Mouse (Mus musculus) urinary bladder, adult 2 months (tissue): ENCODE data around the gene Tenm4. TPM values are rescaled to one million over a fixed set of nuclear protein-coding genes. Genes with fewer than 3 reads are reported as not detected.

ENCODE experiments used
- DNase-seq: peaks from one replicate; pipeline ENCODE4 v3.0.0; 2022; ENCODE audit warnings: low spot score
- polyA plus RNA-seq: library from polyadenylated mRNA; depleted of rRNA; stranded (reverse); fragments of >200 nt; gene quantifications from 2 replicates; pipeline ENCODE4 v1.2.3, GENCODE M21; 2012

Tenm4 gene
- polyA plus RNA-seq, 1 experiment, result 0.65 TPM

DNA sequence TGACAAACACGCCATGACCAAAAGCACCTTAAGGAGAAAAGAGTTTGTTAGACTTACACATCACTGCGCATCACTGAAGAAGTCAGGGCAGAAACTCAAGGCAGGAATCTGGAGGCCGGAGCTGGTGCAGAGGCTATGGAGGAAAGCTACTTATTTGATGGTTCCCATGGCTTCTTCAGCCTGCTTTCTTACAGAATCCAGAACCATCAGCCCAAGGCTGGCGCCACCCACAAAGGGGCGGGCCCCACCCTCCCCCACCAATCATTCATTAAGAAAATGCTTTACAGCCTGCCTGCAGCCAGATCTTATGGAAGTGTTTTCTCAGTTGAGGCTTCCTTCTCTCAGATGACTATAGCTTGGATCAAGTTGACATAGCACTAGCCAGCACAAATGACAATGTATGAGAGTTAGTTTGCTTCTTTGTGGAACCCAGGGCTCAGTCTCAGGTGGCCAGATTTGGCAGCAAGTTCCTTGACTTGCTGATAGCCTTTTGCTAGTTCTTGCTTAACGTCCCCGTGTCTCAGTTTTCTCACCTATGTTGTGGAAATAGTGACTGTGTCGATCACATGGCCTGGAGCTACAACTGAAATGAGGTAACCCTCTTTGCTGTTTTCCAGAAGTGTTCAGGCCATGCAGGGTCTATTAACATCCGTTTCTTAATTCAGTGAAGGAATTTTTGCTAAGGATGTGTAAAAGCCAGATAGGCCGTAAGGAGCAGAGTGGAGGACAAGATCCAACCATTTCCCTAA lies 32.9 kb downstream of the Tenm4 start:
- DNase-seq, result no peak

DNA sequence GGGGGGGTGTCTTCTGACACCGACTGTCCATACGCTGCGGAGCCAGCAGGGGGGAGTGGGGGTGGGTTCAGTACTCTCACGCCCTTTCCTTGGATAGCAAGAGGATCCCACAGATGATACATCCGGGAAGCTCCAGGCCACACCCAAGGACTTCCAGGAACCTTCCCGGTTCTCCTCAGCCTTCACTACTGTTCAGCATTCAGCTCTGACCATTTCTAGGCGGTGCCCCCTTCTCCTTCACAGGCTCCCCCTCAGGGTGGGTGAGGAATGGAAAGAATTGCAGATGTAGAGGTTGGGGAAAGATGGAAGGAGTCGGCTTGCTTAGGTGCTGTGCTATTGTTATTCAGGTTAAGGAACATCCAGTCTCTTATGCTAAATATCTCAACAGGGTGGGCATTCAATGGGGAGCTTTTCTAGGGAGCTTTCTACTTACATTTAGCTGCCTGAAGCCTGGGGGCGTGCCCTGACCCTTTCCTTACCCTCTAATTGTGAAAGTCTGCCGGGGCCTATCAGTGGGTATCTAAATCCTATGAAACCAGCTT lies 33.8 kb downstream of the Tenm4 start:
- DNase-seq, result no peak

DNA sequence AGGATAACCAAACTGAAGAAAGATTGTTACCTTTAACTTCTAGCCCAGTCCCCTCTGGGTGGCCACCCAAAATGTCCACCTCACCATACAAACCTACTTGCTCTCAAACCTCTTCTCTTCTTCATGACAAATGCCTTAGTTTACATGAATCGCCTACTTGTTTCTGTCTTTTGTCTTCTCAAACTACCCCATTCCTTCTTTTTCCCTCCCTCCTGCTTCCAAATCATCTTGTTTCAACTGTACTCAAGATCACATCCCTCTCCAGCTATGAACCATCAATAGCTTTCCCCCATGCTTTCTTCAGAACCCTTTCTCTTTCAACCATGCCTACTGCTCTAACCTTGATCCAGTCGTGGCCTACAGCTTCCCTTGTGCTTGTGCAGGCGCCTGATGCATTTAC lies 36.0 kb downstream of the Tenm4 start:
- no peak for DNase-seq

GRCm38 (mm10) chr7:96209783-96210524 lies 38.9 kb downstream of the Tenm4 start:
- peak; percentile 48 for DNase-seq

DNA sequence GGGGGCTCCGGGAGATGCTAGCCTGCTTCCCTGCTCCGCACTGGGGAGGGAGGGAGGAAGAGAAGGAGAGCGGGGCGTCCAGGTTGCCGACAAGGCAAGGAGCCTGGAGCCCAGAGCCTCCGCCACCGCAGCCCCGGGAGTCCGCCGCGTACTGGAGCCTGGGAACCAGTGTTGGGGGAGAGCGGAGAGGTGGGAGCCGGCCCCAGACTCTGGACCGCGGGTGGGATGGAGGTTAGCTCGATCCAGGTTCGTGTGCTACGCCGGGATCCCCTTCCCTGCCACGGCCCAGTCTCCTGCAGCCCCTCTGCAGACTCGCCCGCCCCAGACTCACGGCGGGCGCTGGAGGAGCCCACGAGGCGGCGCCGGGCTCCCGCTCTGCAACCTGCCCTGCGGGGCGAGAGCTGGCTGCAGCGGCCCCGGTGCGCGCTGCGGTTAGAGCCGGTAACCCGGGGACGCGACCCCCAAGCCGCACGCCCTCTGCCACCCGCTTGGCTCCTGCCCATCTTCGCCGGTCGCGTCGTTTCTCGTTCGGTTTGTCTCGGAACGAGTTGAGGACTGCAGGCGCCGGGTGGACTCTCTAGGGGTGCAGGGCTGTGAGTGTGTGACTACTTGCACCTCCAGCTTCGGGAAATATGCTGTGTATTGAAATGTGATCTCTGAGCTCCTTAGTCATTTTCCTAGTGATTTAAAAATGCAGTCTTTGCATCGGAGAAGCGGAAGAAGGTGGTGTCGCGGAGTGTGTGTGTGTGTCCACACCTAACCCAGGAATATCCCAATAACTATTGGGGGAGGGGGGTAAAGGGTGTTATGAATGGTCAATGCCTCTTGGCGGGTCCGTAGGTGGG lies 39.7 kb downstream of the Tenm4 start:
- no peak for DNase-seq

GRCm38 (mm10) chr7:96211618-96212021 lies 40.6 kb downstream of the Tenm4 start:
- no peak for DNase-seq

GRCm38 (mm10) chr7:96212224-96212591 lies 41.2 kb downstream of the Tenm4 start:
- no peak for DNase-seq

DNA sequence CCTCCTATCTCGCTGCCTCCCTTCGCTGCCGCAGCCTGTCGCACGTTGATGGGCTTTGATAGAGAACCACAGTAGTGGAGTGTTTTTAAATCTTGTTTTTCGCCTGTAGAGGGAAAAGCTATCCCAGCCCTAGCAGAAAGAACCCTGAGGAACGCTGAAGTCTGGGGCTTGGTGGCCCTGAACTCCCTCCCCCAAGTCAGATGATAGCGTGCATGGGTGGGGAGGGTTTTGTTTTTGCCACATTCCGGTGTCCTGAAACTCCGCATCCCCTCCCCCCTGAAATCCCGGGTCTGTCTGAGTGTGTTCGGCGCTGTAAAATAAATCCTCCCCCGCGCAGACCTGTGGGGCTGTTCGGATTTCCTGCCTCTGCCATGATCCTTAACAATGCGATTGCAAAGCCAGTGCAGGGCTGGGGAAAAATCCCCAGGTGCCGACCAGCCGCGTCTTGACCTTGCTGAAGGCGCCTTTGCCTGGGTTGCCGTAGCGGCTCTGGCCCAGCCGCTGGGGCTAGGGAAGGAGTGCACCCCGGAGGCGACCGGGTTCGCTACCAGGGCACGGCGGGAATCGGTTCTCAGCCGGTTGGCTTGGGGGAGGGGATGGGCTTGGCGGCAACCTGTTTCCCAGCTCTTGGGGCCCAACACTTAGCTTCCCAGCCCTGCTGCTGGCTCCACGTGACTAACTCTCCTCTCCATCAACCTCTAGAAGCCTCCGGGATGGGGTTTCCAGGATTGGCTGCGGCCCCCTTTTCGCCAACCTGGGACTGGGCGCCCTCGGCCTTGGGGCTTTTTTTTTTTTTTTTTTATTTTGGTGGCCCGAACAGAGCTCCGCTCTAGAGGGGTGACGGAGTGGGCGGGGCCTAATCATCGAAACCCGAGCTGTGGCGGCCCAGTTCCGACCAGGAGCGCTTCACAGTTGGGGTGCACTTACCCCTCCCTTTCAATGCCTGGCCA lies 41.8 kb downstream of the Tenm4 start:
- peak; percentile 39 for DNase-seq

GRCm38 (mm10) chr7:96213741-96214140 lies 42.7 kb downstream of the Tenm4 start:
- no peak for DNase-seq

DNA sequence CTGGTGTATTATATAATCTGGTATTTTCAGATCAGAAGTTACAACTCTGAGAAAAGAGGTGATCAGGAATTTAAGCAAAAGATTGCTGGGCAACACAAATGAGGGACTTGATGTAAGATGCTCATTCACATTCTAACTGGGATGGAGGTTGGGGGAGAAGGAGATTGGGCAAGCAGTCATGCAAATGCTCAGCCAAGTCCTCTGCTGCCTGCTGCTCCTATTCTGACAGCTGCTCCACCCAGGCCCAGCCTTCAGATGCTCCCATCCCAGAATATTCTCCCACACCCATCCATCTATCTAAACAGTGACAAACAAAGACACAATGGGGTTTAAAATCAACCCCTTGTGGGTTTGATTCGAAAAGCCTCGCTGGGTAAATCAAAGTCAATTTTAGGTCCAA lies 43.8 kb downstream of the Tenm4 start:
- no peak for DNase-seq

DNA sequence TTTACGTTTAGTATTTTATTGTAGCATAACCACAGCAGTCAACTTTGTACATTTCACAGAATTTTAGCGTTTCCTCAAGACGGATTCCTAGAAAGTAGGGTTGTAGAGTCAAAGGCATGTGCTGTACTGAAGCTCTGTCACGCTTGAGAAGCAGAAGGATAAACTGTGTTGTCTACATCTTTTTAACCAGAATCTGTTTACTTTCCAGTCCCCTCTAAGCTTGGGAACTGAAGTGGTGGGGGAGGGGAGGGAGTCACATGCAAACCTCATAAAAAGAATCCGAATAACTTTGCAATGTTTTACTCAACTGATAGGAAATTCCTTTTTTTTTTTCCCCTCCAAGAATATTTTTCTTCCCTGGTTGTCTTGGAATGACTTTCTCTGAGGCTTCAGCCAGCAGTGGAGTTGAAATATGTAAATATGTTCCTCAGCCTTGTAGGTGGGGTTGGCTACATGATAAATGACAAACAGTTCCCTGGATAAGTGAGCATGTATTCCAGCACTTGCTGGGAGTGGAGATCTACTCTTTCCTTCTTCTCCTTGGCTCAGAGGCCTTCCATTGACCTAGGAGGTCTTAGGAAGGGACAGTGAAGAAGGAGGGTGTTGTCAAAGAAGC lies 45.0 kb downstream of the Tenm4 start:
- no peak for DNase-seq

GRCm38 (mm10) chr7:96219386-96219785 lies 48.3 kb downstream of the Tenm4 start:
- DNase-seq, result no peak

DNA sequence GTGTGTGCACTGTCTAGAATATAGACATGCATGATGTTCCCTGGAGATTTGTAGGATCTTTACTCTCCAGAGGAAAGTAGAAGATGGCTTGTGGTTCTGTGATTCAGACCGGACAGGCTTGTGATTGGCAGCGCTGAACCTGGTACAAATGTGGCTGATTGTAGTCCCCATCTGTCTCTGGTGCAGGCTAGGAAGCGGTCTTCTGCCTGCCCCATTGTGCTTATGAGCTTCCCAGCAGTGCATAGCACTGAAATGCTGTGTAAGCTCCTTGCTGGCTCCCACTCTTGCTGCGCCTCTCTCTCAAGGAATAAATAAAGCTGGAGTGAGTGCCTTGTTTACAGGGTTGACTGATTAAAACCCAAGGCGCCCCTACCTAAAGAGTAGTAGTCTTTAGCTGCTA lies 49.6 kb downstream of the Tenm4 start:
- DNase-seq, result no peak

DNA sequence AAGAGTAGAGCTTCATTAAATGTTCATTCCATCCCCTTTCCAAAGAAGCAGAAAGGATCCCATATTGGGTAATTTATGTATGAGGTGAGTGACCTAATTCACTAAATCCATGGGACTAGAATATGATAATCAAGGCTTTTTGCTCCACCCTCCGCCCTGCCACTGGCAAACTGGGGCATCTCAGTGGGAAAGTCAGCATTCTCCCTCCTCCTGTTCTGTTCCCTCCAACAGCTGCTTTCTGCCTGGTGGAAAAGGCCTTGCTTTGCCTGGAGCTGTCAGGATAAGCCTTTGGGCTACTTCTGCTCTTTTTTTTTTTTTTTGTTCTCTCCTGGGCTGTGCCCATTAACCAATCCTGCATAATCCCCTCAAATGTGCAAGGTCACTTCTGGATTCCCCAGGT lies 51.5 kb downstream of the Tenm4 start:
- DNase-seq, result no peak

- DNase-seq, result no peak
These were observed 57.7 kb downstream of the Tenm4 start for GRCm38 (mm10) chr7:96228562-96229268.

GRCm38 (mm10) chr7:96230006-96230719 lies 59.1 kb downstream of the Tenm4 start:
- no peak for DNase-seq

GRCm38 (mm10) chr7:96230720-96231241 lies 59.7 kb downstream of the Tenm4 start:
- no peak for DNase-seq

DNA sequence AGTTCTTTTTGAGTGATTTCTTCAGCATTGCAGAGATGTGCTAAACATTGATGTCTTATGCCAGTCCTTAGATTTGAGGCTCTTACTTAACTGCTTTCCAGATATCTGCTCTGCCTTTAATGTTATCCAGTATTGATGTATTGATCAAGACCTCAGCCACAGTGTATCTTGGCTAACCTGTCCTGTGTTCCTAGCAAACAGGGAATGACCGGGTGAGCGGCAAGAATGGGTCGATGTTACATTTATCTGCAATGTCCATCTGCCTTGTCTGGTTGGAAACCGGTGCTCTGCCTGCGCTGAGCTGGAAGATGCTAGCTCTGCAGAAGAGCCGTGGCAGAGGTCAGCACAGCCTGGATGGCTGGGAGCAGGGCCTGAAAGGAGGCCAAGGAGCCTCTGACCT lies 64.8 kb downstream of the Tenm4 start:
- DNase-seq, result no peak

DNA sequence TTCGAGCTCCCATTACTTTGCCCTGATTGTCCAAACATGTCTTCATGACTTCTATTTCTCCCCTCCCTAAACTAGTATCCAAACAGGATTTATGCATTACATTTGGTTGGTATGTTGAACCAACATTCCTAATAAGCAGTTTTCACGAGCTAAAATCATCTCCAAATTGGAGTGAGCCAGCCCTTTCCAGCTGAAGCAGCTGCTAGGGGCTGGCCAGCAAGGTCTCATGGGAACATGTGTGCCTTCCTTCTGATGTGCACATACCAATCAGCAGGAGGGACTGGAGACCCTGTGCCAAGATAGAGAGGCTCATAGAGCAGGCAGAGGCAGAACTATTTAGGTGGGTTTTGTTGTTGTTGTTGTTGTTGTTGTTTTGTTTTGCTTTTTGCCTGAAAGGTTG lies 69.6 kb downstream of the Tenm4 start:
- DNase-seq, result no peak
